Mouse (Mus musculus): Measurements from ENCODE around the gene Arhgdib.

Gene Arhgdib

DNA sequence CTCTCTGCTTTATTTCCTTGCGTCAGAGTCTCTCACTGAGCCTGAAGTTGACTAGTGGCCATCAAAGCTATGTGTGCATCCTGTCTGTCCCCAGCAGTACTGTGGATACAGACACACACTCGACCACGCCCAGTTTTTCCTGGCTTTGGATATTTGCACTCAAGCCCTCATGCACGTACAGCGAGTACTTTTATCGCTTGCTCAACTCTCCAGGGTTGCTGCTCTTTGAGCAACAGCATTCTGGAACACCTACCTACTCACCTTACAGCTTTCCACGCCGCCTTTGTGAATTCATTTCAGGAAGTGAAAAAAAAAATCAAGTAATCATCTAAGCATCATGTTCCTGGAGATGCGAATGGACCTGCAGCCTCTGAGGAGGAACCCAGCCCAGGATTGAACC lies 11.2 kb upstream of the Arhgdib start:
- DNase-seq (ENCODE audit: low read depth, low spot score), result no peak

DNA sequence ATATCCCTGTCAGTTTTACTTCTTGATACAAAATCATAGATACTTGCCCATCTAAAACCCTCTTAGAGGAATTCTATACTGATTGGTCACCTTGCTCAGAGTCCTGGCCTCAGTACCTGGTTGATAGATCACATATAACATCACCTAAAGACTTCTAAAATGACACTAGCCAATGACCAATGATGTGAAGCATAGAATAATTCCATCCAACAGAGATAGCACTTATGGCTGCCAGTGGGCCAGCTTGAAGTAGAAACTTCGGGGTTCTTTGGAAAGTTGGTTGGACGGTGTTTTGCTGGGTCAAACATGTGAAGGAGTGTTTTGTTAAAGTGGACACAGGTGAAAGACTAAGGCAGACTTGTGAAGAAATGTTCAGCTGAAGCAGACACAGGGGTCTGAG lies 8.5 kb upstream of the Arhgdib start:
- no peak for DNase-seq (ENCODE audit: low read depth, low spot score)

DNA sequence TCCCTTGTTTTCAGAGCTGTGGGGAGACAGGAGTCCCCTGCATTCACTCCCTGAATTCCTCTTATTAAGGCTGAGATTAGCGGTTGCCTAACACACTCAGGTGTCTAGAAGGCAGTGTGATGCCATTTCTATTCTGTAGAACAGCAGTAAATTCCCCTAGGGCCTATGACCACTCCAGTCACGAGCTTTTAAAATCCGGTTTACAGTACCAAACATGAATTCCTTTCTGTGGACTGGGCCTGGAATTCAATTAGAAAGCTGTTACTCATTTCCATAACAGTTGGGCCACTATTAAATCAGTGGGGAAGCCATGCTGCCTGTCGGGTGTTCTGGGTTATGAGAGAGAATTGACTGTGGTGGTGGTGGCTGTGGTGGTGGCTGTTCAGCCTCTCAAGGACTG lies 6.0 kb upstream of the Arhgdib start:
- no peak for DNase-seq (ENCODE audit: low read depth, low spot score)

DNA sequence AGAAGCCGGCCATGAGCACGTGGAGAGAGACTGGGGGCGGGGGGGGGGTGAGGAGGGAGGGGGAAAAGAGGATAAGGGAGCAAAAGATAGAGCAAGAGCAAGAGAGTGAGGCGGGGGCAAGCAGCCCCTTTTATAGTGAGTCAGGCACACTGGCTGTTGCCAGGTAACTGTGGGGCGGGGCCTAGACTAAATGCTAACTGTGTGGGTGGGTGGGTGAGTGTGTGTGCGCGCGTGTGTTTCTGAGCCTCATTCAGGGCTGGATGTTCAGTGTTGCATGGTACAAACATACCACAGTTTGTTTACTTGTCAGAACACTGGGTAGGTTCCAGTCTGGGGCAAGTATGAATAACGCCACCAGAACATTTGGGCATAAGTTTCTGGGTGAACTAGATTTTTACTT lies 5.2 kb upstream of the Arhgdib start:
- DNase-seq (ENCODE audit: low read depth, low spot score), result no peak

DNA sequence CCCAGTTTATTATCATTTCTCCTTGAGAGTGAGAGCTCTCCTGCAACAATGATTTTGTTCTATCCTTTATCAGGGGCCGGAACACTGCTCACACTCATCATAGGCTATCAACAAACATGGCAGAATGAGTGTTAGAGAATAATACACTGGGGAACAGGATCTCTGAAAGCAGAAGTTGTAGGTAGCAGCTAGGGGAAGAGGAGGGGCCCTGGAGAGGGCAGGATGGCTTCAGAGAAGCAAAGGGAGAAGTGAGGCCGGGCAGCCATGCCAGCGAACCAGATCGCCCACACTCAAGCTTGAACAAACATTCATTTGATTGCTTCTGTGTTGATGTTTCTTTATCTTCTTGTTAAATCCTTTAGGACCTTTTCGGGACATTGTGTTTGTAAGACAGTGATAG lies 4.5 kb upstream of the Arhgdib start:
- DNase-seq (ENCODE audit: low read depth, low spot score), result no peak

DNA sequence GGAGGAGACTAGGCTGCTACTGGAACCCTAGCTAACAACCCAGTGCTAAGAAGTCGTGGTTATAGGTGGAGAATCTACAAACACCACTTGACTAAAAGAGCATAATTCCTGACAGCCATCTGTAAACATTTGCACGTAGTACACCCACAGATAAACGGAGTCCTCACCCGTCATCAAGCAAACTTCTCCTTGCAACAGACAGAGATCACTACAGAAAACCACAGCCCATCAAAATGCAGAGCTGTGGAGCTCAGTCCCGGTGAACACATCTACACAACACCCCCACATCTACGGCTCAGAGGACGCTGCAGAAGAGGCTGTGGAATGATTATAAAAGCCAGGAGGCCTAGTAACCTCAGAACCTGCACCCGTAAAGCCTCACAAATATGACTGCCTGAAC lies 2.8 kb upstream of the Arhgdib start:
- no peak for DNase-seq (ENCODE audit: low read depth, low spot score)

DNA sequence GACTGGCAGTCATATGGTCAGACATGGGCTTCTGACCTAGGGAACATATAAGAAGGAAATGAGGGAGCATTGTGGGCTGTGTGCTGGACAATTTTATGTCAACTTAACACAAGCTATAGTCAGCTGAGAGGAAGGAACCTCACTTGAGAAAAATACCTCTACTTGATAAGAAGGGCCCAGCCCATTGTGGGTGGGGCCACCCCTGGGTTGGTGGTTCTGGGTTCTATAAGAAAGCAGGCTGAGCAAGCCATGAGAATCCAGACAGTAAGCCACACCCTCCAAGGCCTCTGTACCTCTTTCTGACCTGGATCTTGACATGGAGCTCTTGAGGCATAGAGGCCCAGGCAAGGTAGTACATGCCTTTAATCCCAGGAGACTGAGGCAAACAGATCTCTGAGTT lies 1.7 kb upstream of the Arhgdib start:
- DNase-seq (ENCODE audit: low read depth, low spot score), result no peak

DNA sequence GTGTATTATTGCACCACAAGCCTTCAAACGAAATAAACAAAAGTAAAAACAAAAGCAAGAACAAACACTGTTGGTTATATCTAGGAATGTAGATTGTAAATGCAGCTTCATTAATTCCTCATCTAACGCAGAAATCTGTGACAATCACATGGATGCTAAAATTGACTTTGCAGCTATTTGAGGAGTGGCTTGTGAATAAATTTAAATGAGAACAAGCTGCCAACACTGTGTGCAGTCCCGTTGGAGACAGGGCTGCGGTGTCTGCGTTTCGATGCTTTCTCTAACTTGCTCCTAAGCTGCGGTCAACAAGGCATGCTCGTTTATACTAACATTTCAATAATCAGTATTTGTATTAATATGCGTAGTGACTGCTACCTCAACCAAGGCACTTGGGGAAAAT lies 581 bp upstream of the Arhgdib start:
- no peak for DNase-seq (ENCODE audit: low read depth, low spot score)

DNA sequence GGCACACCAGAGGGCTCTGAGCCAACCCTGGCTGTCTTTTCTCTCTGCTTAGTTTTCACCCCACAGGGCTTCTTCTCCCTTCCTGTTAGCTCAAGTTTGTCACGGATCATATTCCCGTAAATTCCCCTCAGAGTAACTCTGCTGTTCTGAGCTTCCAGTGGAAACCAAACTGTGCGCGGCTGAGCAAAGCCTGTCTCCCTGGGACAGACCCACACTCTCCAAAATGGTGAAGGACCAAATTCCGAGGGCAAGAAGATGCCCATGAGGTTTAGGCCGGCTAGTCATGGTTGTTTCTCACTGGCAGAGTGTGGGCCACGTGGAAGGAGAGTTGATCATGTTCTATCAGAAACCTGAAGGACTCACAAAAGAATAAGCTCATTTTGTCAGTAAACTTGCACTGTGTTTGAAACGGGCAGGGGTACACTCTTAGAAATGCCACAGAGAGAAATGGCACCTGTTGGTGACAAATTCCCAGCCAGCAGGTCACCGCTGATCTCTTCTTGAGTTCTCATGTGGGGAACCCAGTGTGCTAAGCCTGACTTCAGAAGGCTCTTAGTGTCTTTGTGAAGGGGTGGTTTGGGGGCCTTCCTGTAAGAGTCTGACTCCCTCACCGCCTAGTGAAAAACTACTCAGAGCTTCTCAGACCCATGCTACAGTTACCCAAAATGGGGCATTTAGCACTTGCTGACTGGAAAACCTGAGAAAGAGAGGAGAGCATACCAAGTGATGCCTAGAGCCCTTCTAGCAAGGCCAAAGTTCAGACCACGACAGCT lies 1.3 kb downstream of the Arhgdib start:
- DNase-seq (ENCODE audit: low read depth, low spot score), result no peak

DNA sequence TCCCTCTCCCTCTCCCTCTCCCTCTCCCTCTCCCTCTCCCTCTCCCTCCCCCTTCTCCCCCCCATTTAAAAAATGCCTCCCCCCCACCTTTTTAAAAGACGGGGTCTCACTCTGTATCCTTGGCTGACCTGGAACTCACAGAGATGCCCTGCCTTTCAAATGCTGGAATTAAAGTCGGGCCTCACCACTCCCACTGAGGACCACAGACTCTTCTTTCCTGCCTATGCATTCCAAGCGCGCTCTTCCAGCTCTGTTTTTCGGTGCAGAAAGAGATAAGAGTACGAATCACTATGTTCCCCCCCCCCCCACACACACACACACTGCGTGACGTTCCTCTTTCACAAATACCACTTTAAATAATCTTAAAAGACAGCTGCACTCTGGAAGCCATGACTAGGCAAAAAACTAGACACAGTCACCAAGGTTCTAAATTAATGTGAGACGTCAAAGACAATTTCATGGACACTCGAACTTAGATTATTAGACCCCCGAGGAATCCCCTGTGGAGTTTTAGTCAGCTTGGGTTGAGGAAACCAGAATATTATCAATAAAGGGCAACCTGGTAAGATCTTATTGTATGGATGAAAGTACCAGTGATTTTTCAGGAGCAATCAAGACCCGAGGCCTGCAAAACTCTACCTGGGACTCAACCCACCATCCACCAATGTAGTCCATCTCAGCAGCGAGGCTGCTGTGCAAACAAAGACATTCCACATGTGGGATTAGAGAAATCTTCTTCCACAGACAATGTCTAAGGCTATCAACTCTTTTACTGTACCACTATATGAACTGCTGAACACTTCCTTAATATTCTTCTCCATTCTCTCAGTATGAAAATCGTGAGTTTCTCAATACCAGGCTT lies 2.1 kb downstream of the Arhgdib start:
- no peak for DNase-seq (ENCODE audit: low read depth, low spot score)

DNA sequence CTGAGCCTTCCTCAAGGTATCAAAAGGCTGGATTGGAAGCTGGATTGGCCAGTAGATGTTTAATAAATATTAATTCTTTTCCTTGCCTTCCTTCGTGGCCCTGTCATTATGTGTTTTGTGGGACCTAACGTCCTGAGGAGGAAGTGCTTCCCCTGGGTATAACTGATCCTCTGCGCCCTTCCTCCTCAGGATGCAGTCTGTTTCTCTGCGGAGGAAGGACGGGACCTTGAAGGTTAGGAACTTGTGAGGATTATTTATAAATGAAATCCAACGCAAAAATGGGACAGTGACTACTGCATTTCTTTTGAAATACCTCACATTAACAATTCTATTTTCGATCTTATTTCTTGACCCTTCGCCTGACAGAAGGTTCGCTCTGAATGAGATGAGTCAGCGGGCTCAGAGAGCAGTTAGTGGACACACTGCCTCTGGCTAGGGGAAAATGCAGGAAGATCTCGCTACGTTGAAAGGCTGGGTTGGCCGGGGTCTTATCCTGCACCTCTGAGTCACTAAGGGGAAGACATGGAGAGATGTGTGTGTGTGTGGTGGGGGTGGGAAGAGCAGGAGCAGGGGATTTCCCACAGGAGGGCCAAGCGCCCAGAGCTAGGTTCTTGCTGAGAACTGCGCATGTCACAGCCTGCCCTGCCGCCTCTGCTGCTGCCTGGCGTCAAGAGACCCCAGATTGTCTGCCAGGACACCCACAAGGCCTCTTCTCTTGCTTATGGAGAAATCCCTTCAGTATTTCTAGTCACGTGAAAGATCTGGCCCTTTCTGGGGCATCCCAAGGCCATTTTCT lies 3.2 kb downstream of the Arhgdib start:
- no peak for DNase-seq (ENCODE audit: low read depth, low spot score)

DNA sequence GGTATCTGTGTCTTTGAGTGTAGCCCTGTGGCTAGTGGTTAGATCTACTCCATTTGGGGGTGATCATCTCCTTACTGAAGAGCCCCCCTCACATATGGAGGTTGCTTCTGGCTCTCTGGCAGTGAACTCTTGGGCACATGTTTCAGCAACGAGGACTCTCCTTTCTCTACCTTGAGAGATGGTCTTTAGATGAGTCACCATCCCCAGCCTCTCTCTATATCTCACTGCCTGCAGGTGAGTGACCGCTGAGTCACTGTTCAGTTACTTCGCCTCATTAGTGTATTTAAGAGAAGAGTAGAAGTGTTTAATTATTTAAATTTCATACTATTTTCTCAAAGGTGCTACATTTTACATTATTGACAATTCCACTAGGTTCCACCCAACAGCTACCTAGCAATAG lies 4.6 kb downstream of the Arhgdib start:
- no peak for DNase-seq (ENCODE audit: low read depth, low spot score)

DNA sequence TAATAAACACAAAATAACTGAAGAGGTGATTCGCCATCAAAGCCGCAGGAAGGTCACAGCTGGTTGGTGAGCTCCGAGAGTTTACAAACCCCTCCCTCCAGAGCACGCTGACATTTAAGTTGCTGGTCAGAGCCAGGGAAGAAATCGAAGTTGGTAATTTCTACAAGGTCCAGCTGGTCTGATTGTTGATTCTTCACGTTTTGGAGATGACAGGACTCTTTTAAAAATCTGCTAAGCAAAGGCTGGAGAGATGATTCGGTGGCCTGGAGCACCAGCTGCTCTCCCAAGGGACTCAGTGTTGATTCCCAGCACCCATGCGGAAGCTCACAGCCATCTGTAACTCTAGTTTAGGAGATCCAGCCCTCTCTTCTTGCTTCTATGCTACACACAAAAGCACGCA lies 5.3 kb downstream of the Arhgdib start:
- no peak for DNase-seq (ENCODE audit: low read depth, low spot score)

DNA sequence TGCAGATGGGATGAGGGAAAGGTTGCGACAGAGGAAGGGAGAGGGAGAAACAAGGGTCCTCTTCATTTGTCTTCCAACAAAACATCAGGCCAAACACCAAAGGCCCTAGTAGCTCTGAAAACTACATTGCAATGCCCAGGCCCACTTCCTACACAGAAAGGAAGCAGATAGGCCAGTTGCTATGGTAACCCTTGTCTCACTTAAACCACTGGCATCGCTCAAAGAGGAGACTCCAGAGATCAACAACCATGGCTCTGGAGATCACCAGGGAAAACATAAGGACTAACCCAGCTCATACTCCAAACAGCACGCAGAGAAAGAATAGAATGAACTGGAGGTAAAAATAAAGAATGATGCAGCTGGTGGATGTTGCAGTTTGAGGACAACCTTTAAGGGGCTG lies 6.5 kb downstream of the Arhgdib start:
- DNase-seq (ENCODE audit: low read depth, low spot score), result no peak

DNA sequence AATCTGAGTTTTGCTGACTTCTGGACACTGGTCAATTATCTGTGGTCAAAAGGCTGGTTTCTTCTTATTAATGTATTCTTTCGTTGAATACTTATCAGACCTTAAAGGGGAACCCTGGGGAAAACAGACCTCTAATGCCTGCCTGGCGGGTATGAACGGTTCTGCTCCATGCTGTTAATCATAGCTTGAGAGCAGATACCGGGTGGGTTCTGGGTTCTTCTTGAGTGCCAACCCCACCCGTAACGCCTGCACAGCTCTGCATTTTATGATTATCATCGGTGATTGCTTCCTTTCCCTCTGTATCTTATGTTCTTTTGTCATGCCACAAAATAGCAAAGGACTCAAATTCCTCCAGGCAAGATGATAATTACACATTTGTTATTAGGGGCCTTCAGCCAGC lies 7.6 kb downstream of the Arhgdib start:
- DNase-seq (ENCODE audit: low read depth, low spot score), result no peak

DNA sequence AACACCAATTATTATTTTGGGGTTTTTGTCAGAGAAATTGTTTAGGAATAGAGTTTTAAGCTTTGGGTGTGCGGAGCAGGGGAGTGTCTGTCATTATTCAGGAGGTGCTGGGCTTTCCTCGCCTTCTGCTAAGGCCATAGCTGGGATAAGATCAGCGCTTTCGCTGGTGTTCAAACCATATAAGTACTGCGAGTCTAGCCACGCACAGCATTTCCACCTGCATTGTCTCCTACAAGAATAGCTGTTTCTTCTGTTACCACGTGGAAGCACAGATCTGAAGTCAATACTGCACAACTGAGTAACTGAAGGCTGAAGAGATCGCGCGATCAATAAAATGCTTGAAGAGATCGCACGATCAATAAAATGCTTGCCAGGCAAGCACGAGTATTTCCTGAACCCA lies 10.5 kb downstream of the Arhgdib start:
- DNase-seq (ENCODE audit: low read depth, low spot score), result no peak

DNA sequence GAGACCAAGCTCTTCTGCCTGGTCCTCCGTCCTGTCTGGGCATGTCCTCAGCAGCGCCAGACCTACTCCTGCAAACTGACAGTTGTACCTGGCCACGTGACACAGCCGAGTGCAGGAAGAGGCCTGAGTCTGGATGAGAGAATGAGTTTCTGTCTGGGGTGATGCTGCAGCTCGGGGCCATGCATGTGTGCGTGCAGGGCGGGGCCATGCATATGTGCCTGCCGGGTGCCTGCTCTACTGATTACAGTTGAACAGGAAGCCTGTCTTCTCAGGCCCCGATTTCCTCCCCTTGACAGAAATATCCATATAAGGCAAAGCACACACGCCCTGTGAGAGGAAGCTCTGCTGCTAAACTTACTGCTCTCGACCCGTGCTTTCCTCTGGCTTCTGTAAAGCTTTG lies 11.0 kb downstream of the Arhgdib start:
- no peak for DNase-seq (ENCODE audit: low read depth, low spot score)

DNA sequence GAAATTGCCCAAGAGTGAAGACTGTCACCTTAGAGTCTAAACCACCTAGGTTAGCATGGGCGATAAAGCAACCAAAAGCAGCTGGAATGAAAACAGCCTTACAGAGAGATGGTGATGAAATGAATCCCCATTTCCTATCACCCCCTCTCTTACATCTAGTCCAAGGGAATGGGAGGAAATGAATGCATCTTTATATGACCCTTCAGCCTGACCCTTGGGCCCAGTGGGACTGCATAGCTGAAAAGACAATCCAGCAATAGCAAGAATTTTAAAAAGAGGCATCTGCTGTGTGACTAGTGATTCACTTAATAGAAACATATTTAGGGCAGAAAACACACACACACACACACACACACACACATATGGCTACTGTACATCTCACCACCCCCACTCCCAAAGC lies 14.1 kb downstream of the Arhgdib start:
- no peak for DNase-seq (ENCODE audit: low read depth, low spot score)

DNA sequence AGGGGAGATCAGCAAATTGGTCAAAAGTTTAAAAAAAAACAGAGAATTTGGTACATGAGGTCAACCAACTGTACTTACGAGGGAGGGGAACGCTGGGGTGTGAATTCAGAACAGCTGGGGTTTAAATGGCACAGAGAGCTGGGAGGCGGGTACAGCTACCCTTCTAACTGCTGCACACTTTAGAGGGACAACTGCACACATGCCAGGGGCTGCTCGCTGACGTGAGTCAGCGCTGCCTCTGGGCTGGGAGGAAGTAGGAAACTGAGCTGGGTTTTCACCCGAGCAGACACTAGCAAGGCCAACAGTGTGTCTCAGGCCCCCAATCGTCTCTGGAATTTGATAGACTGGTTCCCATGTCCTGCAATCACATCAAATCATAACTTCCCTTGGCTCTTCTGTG lies 16.6 kb downstream of the Arhgdib start:
- no peak for DNase-seq (ENCODE audit: low read depth, low spot score)

DNA sequence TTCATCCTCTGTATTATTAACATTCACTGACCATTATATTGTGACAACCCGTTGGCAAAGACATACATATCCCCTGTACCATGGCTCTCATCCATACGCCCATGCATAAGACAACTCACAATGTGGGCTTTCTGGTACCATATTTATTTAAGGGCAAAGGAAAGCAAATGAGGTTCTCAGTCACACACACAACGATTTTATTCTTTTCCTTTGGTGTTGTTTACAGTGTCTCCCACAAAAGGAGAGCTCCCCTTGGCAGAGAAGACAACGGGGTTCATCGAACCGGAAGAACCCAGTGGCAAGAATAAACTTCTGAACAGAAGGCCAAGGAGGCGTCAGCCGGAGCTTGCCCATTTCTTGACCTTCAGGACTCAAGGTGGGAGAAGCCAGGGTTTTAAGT lies 18.2 kb downstream of the Arhgdib start, which contains the start of gene Pde6h:
TSS of gene Pde6h (plus strand) at position 301 of the 400 bp plus-strand sequence.
- no peak for DNase-seq (ENCODE audit: low read depth, low spot score)

DNA sequence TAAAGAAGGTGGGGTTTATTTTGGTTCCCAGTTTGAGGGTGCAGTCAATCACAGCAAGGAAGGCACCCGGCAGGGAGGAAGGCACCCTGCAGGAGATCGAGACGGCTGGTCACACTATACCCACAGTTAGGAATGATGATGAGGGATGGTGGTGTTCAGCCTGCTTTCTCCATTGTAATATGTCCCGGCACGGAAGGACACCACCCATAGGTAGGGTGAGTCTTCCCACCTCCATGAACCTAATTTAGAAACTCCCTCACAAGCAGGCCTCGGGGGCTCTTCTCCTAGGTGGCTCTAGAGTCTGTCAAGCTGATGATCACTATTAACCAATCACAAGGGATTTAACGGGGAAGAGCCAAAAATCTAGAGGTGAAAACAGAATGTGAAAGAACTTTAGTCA lies 18.8 kb downstream of the Arhgdib start:
- no peak for DNase-seq (ENCODE audit: low read depth, low spot score)

DNA sequence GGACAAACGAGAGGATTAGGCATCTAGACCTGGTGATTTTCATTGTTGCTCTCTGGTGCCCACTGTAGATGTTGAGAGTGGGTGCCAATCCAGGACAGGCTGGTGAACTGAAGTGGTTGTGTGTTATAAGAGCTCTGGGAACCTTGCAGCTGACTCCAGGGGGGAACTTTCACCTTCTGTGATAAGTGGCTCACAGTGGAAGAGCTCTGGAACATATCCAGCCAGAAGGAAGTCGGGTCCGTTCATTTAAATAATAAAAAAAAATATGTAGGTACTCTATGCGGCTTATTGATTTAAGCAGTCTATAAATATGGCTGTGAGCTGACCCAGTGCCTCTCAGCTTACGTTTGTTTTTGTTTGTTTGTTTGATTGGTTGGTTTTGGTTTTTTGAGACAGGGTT lies 19.6 kb downstream of the Arhgdib start, which contains the start of gene Erp27:
TSS of gene Erp27 (minus strand) at position 101 of the 400 bp plus-strand sequence.
- DNase-seq (ENCODE audit: low read depth, low spot score), result no peak

Measured in c-Kit-negative CD71-positive TER-119-positive erythroid progenitor cells, embryonic 14.5 days (primary cell).